Mouse (Mus musculus): ENCODE measurements around the gene Atxn1l. TPM values are rescaled to one million over a fixed set of nuclear protein-coding genes. Genes with fewer than 3 reads are reported as not detected.

Gene Atxn1l
- polyA plus RNA-seq (2015; fragmentation: Nextera tagmentation; extraction: Ambion mirVana): 3.3 and 4.2 TPM in 2 replicates

DNA sequence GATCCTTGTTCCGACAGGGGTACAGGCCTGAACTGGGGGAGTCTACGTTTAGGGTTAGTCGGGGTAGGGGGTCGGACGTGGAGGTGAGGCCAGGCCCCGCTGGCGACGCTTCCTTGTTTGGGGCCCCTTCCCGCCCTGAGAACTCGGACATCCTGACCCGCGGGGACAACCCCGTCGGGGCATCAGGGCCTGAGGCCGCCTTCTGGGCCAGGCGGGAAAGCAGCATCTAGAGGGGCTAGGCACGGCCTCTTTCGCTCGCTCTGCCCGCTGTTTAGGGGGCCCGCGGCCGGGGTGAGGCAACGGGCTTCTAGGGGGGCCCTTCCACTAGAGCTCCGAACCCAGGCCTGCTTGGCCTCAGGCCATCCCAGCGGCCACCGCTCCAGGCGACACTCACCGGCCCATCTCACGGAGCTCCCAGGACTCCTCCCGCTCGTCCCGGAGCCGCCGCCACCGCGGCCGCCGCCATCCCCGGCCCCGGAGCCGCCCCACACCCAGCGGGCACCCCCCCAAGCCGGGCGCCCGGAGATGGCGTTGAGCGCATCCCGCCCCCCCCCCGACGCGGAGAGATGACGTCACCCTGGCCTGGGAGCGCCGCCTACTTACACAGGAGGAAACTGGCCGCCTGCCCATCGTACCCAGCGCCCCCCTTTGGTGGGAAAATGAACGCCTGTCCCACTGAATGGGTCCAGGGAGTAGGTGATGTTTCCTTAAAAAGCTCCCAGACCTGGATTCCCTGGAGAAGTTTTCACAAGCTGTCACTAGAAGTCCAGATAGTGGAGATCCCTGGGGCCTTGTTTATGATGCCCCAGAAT, at the start of gene Atxn1l:
Gene Atxn1l, minus strand, starts transcription at position 503 of the 812 bp plus-strand sequence.

GRCm38 (mm10) chr8:109778280-109778977, 40.9 kb upstream of the Atxn1l start, which contains the start of gene Ap1g1:
TSS of gene Ap1g1 (plus strand) at chr8:109778554.

GRCm38 (mm10) chr8:109705320-109706075, 32.0 kb downstream of the Atxn1l start, which contains the start of gene Zfp821:
TSS of gene Zfp821 (plus strand) at chr8:109705546.

DNA sequence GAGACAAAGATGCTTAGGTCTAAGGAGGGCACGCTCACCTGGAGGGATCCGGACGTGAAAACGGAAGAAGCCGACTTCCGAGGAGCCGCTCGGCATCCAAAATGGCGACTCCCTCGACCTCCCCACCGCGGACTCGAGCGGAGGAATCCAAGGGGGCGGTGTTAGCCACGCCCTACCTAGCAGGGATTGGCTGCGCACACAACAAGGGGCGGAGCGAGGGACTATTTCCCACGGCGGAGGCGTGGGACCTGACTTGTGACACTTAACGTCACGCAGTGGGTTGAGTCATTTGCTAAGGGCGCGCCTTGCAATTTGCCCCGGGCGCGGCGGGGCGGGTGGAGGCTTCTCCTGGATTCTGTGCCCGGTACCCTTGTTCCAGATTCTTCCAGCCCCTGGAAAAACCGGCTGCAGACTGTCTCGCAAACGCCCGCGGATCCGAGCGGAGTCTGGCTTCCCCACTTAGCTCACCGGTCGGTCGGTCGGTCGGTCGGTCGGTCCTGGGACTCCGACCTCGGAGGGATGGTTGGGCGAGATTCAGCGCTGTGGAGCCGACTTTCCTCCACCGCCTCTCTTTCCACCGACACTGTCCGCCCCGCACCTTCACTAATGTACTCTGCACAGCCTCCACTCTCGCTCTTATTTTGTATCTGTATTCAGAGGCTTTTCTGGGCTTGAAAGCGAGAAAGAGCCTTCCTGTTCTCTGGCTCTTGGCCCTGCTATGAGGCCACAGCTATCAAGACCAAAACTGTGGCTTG, 44.2 kb downstream of the Atxn1l start, which contains the start of gene Ist1:
Gene Ist1, minus strand, starts transcription at position 115 of the 755 bp plus-strand sequence.

Other genes with a start within 250 kb of the Atxn1l start
- gene Pmfbp1, start 243.7 kb downstream of the Atxn1l start, polyA plus RNA-seq (2015; fragmentation: Nextera tagmentation; extraction: Ambion mirVana): not detected in 2 replicates
- 8.6 and 8.9 TPM in 2 replicates for gene Dhx38, start 171.9 kb downstream of the Atxn1l start, polyA plus RNA-seq (2015; fragmentation: Nextera tagmentation; extraction: Ambion mirVana)
- gene Txnl4b, start 171.8 kb downstream of the Atxn1l start, polyA plus RNA-seq (2015; fragmentation: Nextera tagmentation; extraction: Ambion mirVana): 19.5 and 19.6 TPM in 2 replicates
- 5.2 and 6.3 TPM in 2 replicates for gene Hp, start 158.6 kb downstream of the Atxn1l start, polyA plus RNA-seq (2015; fragmentation: Nextera tagmentation; extraction: Ambion mirVana)
- gene Dhodh, start 129.1 kb downstream of the Atxn1l start, polyA plus RNA-seq (2015; fragmentation: Nextera tagmentation; extraction: Ambion mirVana): 16.7 and 17.5 TPM in 2 replicates
- not detected in 2 replicates for gene Pkd1l3, start 123.2 kb downstream of the Atxn1l start, polyA plus RNA-seq (2015; fragmentation: Nextera tagmentation; extraction: Ambion mirVana)
- gene Ist1, start 44.5 kb downstream of the Atxn1l start, polyA plus RNA-seq (2015; fragmentation: Nextera tagmentation; extraction: Ambion mirVana): 72.5 and 75.1 TPM in 2 replicates
- 10.7 and 11.8 TPM in 2 replicates for gene Zfp821, start 32.2 kb downstream of the Atxn1l start, polyA plus RNA-seq (2015; fragmentation: Nextera tagmentation; extraction: Ambion mirVana)
- gene Ap1g1, start 40.8 kb upstream of the Atxn1l start, polyA plus RNA-seq (2015; fragmentation: Nextera tagmentation; extraction: Ambion mirVana): 20.5 and 23.7 TPM in 2 replicates
- gene Phlpp2, start 130.8 kb upstream of the Atxn1l start, polyA plus RNA-seq (2015; fragmentation: Nextera tagmentation; extraction: Ambion mirVana): 1.0 and 1.6 TPM in 2 replicates
- 8.1 and 9.8 TPM in 2 replicates for gene Marveld3, start 224.5 kb upstream of the Atxn1l start, polyA plus RNA-seq (2015; fragmentation: Nextera tagmentation; extraction: Ambion mirVana)